Mouse (Mus musculus): ENCODE results near the gene Nkx1-1. TPM values are rescaled to one million over a fixed set of nuclear protein-coding genes. Genes with fewer than 3 reads are reported as not detected.

Gene Nkx1-1
- polyA plus RNA-seq, 1 experiment from 2014 or later: not detected

- H3K9me3 ChIP-seq (replicated peaks): no peaks in the 10 kb centered on the region
- DNase-seq (ENCODE audit: low spot score): no peak
- peaks cover 100% of the 10 kb centered on the region for H3K27me3 ChIP-seq (ENCODE audit: low read depth, poor library complexity, severe bottlenecking)
- H3K4me1 ChIP-seq: peaks cover 56% of the 10 kb centered on the region
- WGBS: 1% methylated on average over 26 of the region's 26 CpGs
- H3K4me3 ChIP-seq: peak overlapping the region; percentile 44; the same call in 1 of the 2 replicates
- no peaks in the 10 kb centered on the region for H3K36me3 ChIP-seq
- H3K27ac ChIP-seq (replicated peaks): no peak overlapping the region
Observed at GRCm38 (mm10) chr5:33435151-33435550, 1.4 kb upstream of the Nkx1-1 start.

GRCm38 (mm10) chr5:33434141-33434780 is 485 bp upstream of the Nkx1-1 start:
- H3K36me3 ChIP-seq: no peaks in the 10 kb centered on the region
- H3K27ac ChIP-seq (replicated peaks): no peak overlapping the region
- under 1% methylated on average over 60 of the region's 60 CpGs for WGBS
- peak overlapping the region; percentile 44 for H3K4me3 ChIP-seq
- peak; percentile 35 for DNase-seq (ENCODE audit: low spot score)
- H3K9me3 ChIP-seq (replicated peaks): no peaks in the 10 kb centered on the region
- H3K27me3 ChIP-seq (ENCODE audit: low read depth, poor library complexity, severe bottlenecking): peaks cover 100% of the 10 kb centered on the region
- peaks cover 59% of the 10 kb centered on the region for H3K4me1 ChIP-seq

- H3K4me1 ChIP-seq: peaks cover 59% of the 10 kb centered on the region
- peak overlapping the region; percentile 50 for H3K4me3 ChIP-seq
- DNase-seq (ENCODE audit: low spot score): peak; percentile 47
Observed at GRCm38 (mm10) chr5:33432057-33432935, 1.5 kb downstream of the Nkx1-1 start.

GRCm38 (mm10) chr5:33431173-33432005 is 2.4 kb downstream of the Nkx1-1 start:
- peaks cover 100% of the 10 kb centered on the region for H3K27me3 ChIP-seq (ENCODE audit: low read depth, poor library complexity, severe bottlenecking)
- DNase-seq (ENCODE audit: low spot score): peak; percentile 51
- H3K36me3 ChIP-seq: no peaks in the 10 kb centered on the region
- H3K4me1 ChIP-seq: peaks cover 59% of the 10 kb centered on the region
- H3K27ac ChIP-seq (replicated peaks): no peak overlapping the region
- H3K9me3 ChIP-seq (replicated peaks): no peaks in the 10 kb centered on the region
- WGBS: 1% methylated on average over 77 of the region's 77 CpGs
- H3K4me3 ChIP-seq: peak overlapping the region; percentile 50

More at GRCm38 (mm10) chr5:33432057-33432935, 1.5 kb downstream of the Nkx1-1 start:
- Histone ChIP-seq H3K9me3 (replicated peaks) (no peaks in the 10 kb centered on the region), H3K27me3 (ENCODE audit: low read depth, poor library complexity, severe bottlenecking) (peaks cover 100% of the 10 kb centered on the region), H3K27ac (replicated peaks) (no peak overlapping the region), H3K36me3 (no peaks in the 10 kb centered on the region)
- under 1% methylated on average over 39 of the region's 39 CpGs for WGBS

GRCm38 (mm10) chr5:33430511-33431172 is 3.1 kb downstream of the Nkx1-1 start:
- peaks cover 100% of the 10 kb centered on the region for H3K27me3 ChIP-seq (ENCODE audit: low read depth, poor library complexity, severe bottlenecking)
- under 1% methylated on average over 64 of the region's 64 CpGs for WGBS
- no peaks in the 10 kb centered on the region for H3K9me3 ChIP-seq (replicated peaks)
- peak; percentile 35 for DNase-seq (ENCODE audit: low spot score)
- H3K27ac ChIP-seq (replicated peaks): no peak overlapping the region
- peak overlapping the region; percentile 50 for H3K4me3 ChIP-seq
- H3K4me1 ChIP-seq: peaks cover 58% of the 10 kb centered on the region
- no peaks in the 10 kb centered on the region for H3K36me3 ChIP-seq

GRCm38 (mm10) chr5:33430106-33430505 is 3.7 kb downstream of the Nkx1-1 start:
- no peaks in the 10 kb centered on the region for H3K9me3 ChIP-seq (replicated peaks)
- H3K4me1 ChIP-seq: peaks cover 53% of the 10 kb centered on the region
- H3K27ac ChIP-seq (replicated peaks): no peak overlapping the region
- H3K4me3 ChIP-seq: peak overlapping the region; percentile 50; the same call in 1 of the 2 replicates
- no peak for DNase-seq (ENCODE audit: low spot score)
- 2% methylated on average over 16 of the region's 16 CpGs for WGBS
- peaks cover 100% of the 10 kb centered on the region for H3K27me3 ChIP-seq (ENCODE audit: low read depth, poor library complexity, severe bottlenecking)
- H3K36me3 ChIP-seq: no peaks in the 10 kb centered on the region

- Histone ChIP-seq H3K36me3 (no peaks in the 10 kb centered on the region), H3K27ac (replicated peaks) (no peak overlapping the region), H3K4me1 (peaks cover 26% of the 10 kb centered on the region), H3K27me3 (ENCODE audit: low read depth, poor library complexity, severe bottlenecking) (peaks cover 79% of the 10 kb centered on the region), H3K4me3 (no peak overlapping the region), H3K9me3 (replicated peaks) (no peaks in the 10 kb centered on the region)
- DNase-seq (ENCODE audit: low spot score): no peak
Observed at GRCm38 (mm10) chr5:33427461-33427860, 6.3 kb downstream of the Nkx1-1 start.

GRCm38 (mm10) chr5:33420313-33420712 is 13.5 kb downstream of the Nkx1-1 start:
- Histone ChIP-seq H3K27ac (replicated peaks) (no peak overlapping the region), H3K27me3 (ENCODE audit: low read depth, poor library complexity, severe bottlenecking) (peaks cover 7% of the 10 kb centered on the region), H3K4me1 (no peaks in the 10 kb centered on the region), H3K4me3 (no peak overlapping the region), H3K9me3 (replicated peaks) (no peaks in the 10 kb centered on the region), H3K36me3 (peaks cover 8% of the 10 kb centered on the region)
- DNase-seq (ENCODE audit: low spot score): no peak
- 74% methylated on average over 3 of the region's 3 CpGs for WGBS

- Histone ChIP-seq H3K4me3 (no peak overlapping the region), H3K9me3 (replicated peaks) (no peaks in the 10 kb centered on the region), H3K27ac (replicated peaks) (no peak overlapping the region), H3K27me3 (ENCODE audit: low read depth, poor library complexity, severe bottlenecking) (peaks cover 24% of the 10 kb centered on the region), H3K36me3 (no peaks in the 10 kb centered on the region), H3K4me1 (peaks cover 22% of the 10 kb centered on the region)
- DNase-seq (ENCODE audit: low spot score): no peak
- 65% methylated on average over 12 of the region's 12 CpGs for WGBS
Observed at GRCm38 (mm10) chr5:33400819-33401218, 33.0 kb downstream of the Nkx1-1 start.

GRCm38 (mm10) chr5:33396828-33397227 is 36.9 kb downstream of the Nkx1-1 start:
- DNase-seq (ENCODE audit: low spot score): no peak
- H3K9me3 ChIP-seq (replicated peaks): no peaks in the 10 kb centered on the region
- H3K36me3 ChIP-seq: peaks cover 11% of the 10 kb centered on the region
- H3K4me3 ChIP-seq: no peak overlapping the region
- 0 out of 2 replicates have a peak overlapping the region, but pooled peaks have one; percentile 10 for H3K27ac ChIP-seq (replicated peaks)
- WGBS: 88% methylated on average over 7 of the region's 7 CpGs
- 0 out of 2 replicates have a peak, but pooled peaks cover 1% of the 10 kb centered on the region for H3K27me3 ChIP-seq (ENCODE audit: low read depth, poor library complexity, severe bottlenecking)
- peaks cover 6% of the 10 kb centered on the region for H3K4me1 ChIP-seq

GRCm38 (mm10) chr5:33395693-33396092 is 38.1 kb downstream of the Nkx1-1 start:
- no peak for DNase-seq (ENCODE audit: low spot score)
- H3K27me3 ChIP-seq (ENCODE audit: low read depth, poor library complexity, severe bottlenecking): no peaks in the 10 kb centered on the region
- H3K36me3 ChIP-seq: peaks cover 19% of the 10 kb centered on the region
- H3K4me1 ChIP-seq: peaks cover 3% of the 10 kb centered on the region; the same call in 1 of the 2 replicates
- H3K27ac ChIP-seq (replicated peaks): no peak overlapping the region
- no peak overlapping the region for H3K4me3 ChIP-seq
- H3K9me3 ChIP-seq (replicated peaks): no peaks in the 10 kb centered on the region
- 92% methylated on average over 11 of the region's 11 CpGs for WGBS

GRCm38 (mm10) chr5:33393803-33394202 is 40.0 kb downstream of the Nkx1-1 start:
- 19% methylated on average over 7 of the region's 7 CpGs for WGBS
- Histone ChIP-seq H3K9me3 (replicated peaks) (no peaks in the 10 kb centered on the region), H3K4me3 (no peak overlapping the region), H3K36me3 (peaks cover 28% of the 10 kb centered on the region), H3K27ac (replicated peaks) (no peak overlapping the region), H3K27me3 (ENCODE audit: low read depth, poor library complexity, severe bottlenecking) (no peaks in the 10 kb centered on the region), H3K4me1 (peaks cover 3% of the 10 kb centered on the region; the same call in 1 of the 2 replicates)
- DNase-seq (ENCODE audit: low spot score): peak; percentile 76
